Mouse (Mus musculus) urinary bladder, postnatal 10 days (tissue): Measurements from ENCODE around the gene Arhgef10l.
"Not testable (repeated sequence)": the region's sequence is repeated elsewhere in the genome, so short reads cannot be mapped to it uniquely, and the experiment has no call there.

Source experiments
- DNase-seq: peaks from one replicate; pipeline ENCODE4 v3.0.0; 2022; ENCODE audit warnings: low spot score

Arhgef10l gene

GRCm38 (mm10) chr4:140605790-140606189, 60.0 kb downstream of the Arhgef10l start:
- DNase-seq = no peak

DNA sequence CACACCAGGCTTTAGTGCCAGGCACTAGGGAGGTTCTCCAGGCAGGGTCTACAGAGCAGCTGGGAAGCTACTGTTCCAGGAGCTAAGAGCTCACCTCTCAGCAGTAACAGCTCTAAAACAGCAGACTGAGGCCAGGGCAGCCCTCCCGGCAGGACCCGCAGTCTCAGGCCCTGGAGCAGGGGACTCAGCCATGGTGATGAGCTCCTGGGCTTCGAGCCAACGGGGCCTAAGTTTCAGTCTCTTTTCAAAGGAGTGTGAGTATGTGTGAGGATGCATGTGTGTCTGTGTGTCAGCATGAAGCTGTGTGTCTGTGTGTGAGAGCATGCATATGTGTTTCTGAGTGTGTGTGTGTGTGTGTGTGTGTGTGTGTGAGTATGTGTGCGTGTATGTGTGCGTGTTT, 60.6 kb downstream of the Arhgef10l start:
- no peak for DNase-seq

GRCm38 (mm10) chr4:140604541-140604940, 61.3 kb downstream of the Arhgef10l start:
- DNase-seq = no peak

DNA sequence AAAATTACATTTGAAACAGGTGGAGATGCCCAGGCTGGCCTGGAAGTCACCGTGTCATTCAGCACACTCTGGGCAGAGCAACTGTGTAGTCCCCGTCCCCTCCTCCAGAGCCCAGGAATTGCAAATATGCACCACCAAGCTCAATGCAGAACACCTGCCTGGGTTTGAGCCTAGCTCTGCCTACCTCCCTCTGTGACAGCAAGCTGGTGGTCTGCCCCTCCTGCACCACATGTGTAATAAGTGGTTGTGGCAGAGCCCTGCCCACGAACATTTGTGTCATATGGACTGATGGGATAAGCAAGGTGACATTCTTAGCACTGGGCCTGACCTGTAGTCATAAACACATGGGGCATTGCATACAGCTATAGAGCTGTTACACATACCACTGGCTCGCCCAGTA, 63.8 kb downstream of the Arhgef10l start:
- DNase-seq = no peak

GRCm38 (mm10) chr4:140601153-140601552, 64.7 kb downstream of the Arhgef10l start:
- DNase-seq = no peak

DNA sequence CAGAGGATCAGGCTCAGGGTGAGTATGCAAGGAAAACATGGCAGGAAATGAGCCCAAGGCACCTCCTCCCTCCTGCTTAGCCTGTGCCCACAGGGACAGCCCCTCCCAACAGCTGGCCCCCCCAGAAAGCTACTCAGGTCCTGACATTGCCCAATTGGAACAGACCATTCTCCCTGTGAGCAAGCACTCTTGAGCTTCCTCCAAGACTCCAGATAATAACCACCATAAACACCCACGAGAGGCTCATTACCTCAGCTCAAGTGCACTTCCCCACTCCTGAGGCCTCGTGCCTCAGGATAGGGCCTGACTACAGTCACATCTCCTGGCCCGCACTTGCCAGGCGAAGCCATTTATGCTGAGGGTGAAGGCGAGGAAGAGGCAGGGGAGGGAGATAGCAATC, 67.0 kb downstream of the Arhgef10l start:
- no peak for DNase-seq

DNA sequence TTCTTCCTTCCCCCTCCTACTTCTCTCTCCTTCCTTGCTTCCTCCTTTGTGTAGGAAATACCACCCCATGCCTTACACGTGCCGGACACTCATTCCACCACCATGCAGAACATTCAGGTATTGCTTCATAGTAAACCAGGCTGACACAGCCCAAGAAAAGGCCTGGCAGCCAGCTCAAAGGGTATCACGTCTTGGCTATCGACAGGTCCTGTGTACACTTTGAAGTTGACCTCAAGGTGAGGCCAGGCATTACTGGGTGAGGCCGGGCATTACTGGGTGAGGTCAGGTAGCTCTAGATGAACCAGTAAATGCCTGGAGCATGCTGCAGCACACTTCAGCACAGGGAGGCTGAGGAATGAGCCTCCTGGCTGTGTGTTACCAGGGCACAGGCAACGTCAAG, 67.9 kb downstream of the Arhgef10l start:
- DNase-seq = no peak

- no peak for DNase-seq
These were observed 68.4 kb downstream of the Arhgef10l start for GRCm38 (mm10) chr4:140597378-140597777.

DNA sequence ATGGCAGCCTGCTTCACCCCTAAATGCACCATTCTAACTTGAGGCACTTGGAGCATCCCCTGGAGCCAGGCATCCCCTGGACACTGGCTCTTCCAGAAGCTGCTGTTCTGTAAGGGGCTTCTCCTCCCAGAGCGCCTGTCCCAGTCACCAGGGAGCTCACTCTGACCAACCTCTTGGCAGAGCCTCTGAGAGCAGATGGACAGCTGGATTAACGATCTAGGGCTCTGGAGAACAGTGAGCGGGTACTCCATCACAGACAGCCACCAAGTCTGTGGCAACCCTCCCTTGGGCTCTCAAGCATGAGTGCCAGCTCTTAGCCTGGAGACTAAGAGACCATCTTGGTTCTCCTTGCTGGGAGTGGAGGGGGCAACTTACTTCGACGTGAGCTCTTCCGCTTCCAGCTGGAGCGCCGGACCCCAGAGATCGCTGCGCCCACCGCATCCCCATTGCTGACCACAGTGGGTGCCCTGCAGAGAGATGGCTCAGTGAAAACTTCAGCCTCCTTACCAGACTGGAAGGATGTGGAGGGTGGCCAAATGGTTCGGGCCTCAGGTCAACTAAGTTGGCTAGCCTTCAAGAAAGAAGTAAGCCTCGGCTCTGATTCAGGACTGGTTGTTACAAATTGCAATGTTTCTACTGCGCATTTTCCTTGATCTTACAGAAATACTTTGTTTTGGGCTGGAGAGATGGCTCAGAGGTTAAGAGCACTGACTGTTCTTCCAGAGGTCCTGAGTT, 71.9 kb downstream of the Arhgef10l start:
- no peak for DNase-seq

- no peak for DNase-seq
These were observed 72.6 kb downstream of the Arhgef10l start for GRCm38 (mm10) chr4:140592990-140593770.

DNA sequence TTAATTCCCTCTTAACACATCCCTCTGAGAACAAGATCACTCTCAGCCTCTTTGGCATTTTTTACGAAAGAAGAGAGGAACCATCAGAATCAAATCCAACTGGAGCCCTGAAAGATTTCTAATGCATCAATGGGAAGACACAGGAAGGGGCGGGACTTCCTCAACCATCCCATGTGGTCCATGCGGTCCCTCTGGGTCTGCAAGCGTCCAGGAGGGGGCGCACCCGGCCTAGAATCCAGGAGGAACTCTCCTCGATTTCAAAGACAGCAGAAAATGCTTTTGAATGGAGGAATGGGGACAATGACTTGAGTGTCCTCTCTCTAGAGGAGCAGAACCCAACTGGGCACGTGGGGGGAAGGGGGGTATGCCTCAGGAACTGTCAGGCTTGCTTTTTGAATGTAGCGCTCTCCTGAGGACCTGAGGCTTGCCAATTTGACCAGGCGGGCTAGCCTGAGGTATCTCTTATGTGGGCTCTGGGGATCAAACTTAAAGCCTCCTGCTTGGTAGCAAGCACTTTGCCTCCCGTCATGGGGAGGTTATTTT, 73.5 kb downstream of the Arhgef10l start:
- DNase-seq = peak; percentile 57

DNA sequence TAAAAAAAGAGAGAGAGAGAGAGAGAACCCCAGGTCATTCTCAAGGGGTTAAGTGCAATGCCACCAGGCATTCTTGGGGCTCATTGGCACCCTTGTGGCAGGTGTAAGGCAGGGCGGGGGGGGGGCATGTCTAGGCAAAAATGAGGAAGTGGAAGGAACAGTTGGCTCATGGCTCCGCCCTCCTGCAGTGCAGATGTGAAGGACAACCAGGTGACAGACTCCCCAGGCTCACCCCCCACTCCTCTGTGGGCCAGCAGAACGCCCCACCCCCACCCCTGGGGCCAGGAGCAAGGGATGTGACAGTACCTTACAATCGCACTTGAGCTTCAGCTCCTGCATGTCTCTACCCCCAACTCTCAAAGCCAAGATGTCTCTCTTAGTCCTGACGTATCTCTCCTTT, 79.3 kb downstream of the Arhgef10l start:
- no peak for DNase-seq

- no peak for DNase-seq
These were observed 81.6 kb downstream of the Arhgef10l start for GRCm38 (mm10) chr4:140584240-140584639.

- no peak for DNase-seq
These were observed 83.3 kb downstream of the Arhgef10l start for GRCm38 (mm10) chr4:140582390-140583088.

GRCm38 (mm10) chr4:140581730-140582389, 84.0 kb downstream of the Arhgef10l start:
- no peak for DNase-seq

DNA sequence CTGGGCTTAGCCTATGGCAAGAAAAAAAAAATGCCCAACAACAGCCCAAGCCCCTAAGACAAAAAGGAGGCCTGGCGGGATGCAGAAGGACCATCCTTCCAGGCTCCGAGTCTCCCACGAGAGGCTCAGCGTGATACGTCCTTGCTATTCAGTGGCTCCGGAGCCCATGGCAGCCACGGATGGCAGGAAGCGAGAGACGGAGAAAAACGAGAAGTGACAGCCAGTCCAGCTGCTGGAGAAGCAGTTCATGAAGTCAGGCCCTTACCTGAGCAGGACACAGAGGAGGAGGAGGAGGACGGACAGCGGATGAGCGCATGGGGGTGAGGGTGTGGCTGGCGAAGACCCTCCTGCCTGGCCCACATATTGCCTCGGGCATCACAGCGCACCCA, 84.5 kb downstream of the Arhgef10l start:
- DNase-seq = no peak

DNA sequence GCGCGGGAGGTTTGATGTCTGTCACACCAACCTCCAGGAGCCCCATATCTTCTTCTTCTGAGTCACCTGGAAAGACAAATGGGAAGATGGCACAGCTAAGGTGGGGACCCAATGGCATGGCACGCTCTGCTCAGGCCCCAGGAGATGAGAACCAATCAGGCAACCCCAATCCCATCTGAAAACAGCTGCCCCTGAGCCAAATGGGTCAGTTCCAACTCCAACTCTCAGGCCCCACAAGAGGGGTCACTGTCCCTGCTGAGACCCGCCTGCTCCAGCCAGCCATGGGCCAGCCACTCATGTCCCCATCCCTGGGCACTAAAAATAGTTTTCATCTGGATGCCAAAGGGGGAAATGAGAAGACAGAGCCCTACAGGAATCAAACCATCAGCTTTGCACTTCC, 84.9 kb downstream of the Arhgef10l start:
- no peak for DNase-seq

GRCm38 (mm10) chr4:140579576-140579975, 86.2 kb downstream of the Arhgef10l start:
- no peak for DNase-seq

DNA sequence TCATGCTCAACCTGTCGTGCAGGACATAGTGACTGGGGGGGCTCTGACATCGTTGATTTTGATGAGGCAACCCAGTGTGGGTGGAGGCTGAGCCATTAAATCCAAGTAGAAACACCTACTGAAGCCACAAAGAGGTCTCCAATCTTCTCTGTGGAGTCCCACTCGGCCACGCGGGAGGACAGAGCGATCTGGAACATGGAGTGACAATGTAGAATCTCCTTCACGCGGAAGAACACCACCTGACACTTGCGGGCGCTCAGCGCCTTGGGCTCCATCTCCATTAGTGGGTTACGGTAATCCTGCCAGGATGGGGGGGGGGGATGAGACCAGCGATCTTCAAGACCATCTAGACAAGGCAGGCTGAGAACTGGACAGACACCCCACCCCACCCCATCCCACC, 86.7 kb downstream of the Arhgef10l start:
- DNase-seq = no peak

GRCm38 (mm10) chr4:140576628-140577027, 89.2 kb downstream of the Arhgef10l start:
- DNase-seq = no peak

DNA sequence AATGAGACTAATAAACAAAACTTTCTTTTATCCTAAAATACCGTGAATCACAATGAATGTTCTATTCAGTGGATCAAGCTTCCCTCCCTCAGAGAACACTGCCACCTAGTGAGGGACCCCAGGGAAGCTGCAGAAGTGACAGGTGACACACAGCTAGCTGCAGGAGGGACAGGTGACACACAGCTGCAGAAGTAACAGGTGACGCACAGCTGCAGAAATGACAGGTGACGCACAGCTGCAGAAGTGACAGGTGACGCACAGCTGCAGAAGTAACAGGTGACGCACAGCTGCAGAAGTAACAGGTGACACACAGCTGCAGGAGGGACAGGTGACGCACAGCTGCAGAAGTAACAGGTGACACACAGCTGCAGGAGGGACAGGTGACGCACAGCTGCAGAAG, 90.9 kb downstream of the Arhgef10l start:
- DNase-seq = not testable (repeated sequence)

DNA sequence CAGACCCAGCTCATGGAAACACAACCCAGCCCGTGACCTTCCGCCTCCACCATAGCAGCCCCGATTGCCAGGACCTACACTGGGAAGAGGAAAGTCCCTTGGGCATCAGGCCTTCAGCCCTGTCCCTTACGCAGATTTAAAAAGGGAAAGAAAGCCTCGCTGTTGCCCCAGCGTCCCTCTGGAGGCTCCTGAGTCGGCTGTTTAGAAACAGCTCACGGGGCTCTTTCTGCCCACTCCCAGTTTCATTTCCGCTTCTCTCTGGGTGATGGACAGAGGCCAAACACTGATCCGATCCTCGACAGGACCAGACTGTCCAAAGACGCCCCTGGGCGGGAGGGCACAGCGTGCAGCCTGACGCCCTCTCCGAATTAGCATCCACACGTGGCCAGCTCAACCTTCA, 93.4 kb downstream of the Arhgef10l start:
- DNase-seq = no peak
